11 mouse cellular contexts compared by ENCODE assay signal in genomic region chr9:21450270-21450669, GRCm38 (mm10). TPM values are rescaled to one million over a fixed set of nuclear protein-coding genes. Genes with fewer than 3 reads are reported as not detected.
A peak's percentile ranks its signal among the peaks of the same experiment; 100 is the strongest.
DNase-seq lines count a peak whose midpoint lies in the region; ATAC-seq lines count a peak whose summit lies in the region.
"Had no signal": no experiment of that assay in that cellular context is flagged by ENCODE, and none has a peak within 500 bp of the region (broad histone marks: within the 10 kb centered on the region; RNA-seq: fewer than 3 reads in every experiment).

No protein-coding gene starts in this region.

- no peak overlapping the region for H3K27ac ChIP-seq in kidney, embryonic 14.5 days (ENCODE audit: low read depth, low read length)
- peak overlapping the region; percentile 13; the same call in 1 of the 2 replicates for H3K27ac ChIP-seq in heart, embryonic 15.5 days
- H3K27ac ChIP-seq in midbrain, embryonic 14.5 days (replicated peaks; ENCODE audit: low read depth, low read length): no peak overlapping the region
- H3K27ac ChIP-seq: embryonic facial prominence, embryonic 15.5 days had no signal

- peaks cover 2% of the 10 kb centered on the region; the same call in 1 of the 2 replicates for H3K36me3 ChIP-seq in kidney, embryonic 14.5 days (ENCODE audit: control insufficient read depth, insufficient read depth, low read length)
- H3K36me3 ChIP-seq in heart, embryonic 15.5 days: no peaks in the 10 kb centered on the region; the same call in 1 of the 2 replicates
- no peaks in the 10 kb centered on the region for H3K36me3 ChIP-seq in midbrain, embryonic 14.5 days (ENCODE audit: control insufficient read depth, insufficient read depth, low read length)

- WGBS in kidney, embryonic 14.5 days: 72% methylated on average over 3 of the region's 3 CpGs
- WGBS in heart, embryonic 15.5 days: 57% methylated on average over 3 of the region's 3 CpGs
- WGBS in midbrain, embryonic 14.5 days: 95% methylated on average over 3 of the region's 3 CpGs

- H3K4me2 ChIP-seq in kidney, embryonic 14.5 days (replicated peaks; ENCODE audit: low read depth, low read length): no peak overlapping the region
- no peak overlapping the region for H3K4me2 ChIP-seq in heart, embryonic 15.5 days
- H3K4me2 ChIP-seq in midbrain, embryonic 14.5 days (ENCODE audit: low read length): no peak overlapping the region
- H3K4me2 ChIP-seq: embryonic facial prominence, embryonic 15.5 days had no signal

- H3K27me3 ChIP-seq in kidney, embryonic 14.5 days (ENCODE audit: control insufficient read depth, insufficient read depth, low read length): no peaks in the 10 kb centered on the region
- no peaks in the 10 kb centered on the region for H3K27me3 ChIP-seq in heart, embryonic 15.5 days
- H3K27me3 ChIP-seq in midbrain, embryonic 14.5 days (ENCODE audit: control insufficient read depth, insufficient read depth, low read length): no peaks in the 10 kb centered on the region
- H3K27me3 ChIP-seq: embryonic facial prominence, embryonic 15.5 days had no signal

- intact Hi-C loops in gastrocnemius, postnatal 14 days (cut with DNase I; ENCODE audit: low total_unique reads): no loop called here

- H3K4me1 ChIP-seq in kidney, embryonic 14.5 days (ENCODE audit: control insufficient read depth, insufficient read depth, low read length): peaks cover 11% of the 10 kb centered on the region; the same call in 1 of the 2 replicates
- H3K4me1 ChIP-seq in heart, embryonic 15.5 days (replicated peaks): peaks cover 33% of the 10 kb centered on the region
- H3K4me1 ChIP-seq in midbrain, embryonic 14.5 days (ENCODE audit: control insufficient read depth, insufficient read depth, low read length): no peaks in the 10 kb centered on the region

- DNase-seq in kidney, adult 11 months: peak; percentile 34
- DNase-seq in T-cell, adult 2 months (ENCODE audit: low spot score): peak; percentile 22
- DNase-seq in lung, postnatal 10 days: peak; percentile 63
- DNase-seq in midbrain, embryonic 14.5 days: no peak
- no peak for DNase-seq in gastrocnemius, postnatal 14 days
- DNase-seq: right cerebral cortex, postnatal 25 days had no signal

- ATAC-seq in kidney, embryonic 14.5 days (ENCODE audit: low FRiP score, low TSS enrichment): no peak
- ATAC-seq in heart, embryonic 15.5 days (replicated peaks; ENCODE audit: insufficient number of reproducible peaks, insufficient read depth, low FRiP score, low read depth): no peak
- no peak for ATAC-seq in midbrain, embryonic 14.5 days (ENCODE audit: low FRiP score, low TSS enrichment)
- ATAC-seq: hindbrain, embryonic 16.5 days had no signal

- no peak overlapping the region for H3K9ac ChIP-seq in kidney, embryonic 14.5 days (ENCODE audit: low read depth, low read length)
- no peak overlapping the region for H3K9ac ChIP-seq in heart, embryonic 15.5 days
- no peak overlapping the region for H3K9ac ChIP-seq in midbrain, embryonic 14.5 days (replicated peaks; ENCODE audit: low read length)
- H3K9ac ChIP-seq: embryonic facial prominence, embryonic 15.5 days had no signal

- no peak overlapping the region for H3K4me3 ChIP-seq in kidney, embryonic 14.5 days (ENCODE audit: low read length)
- H3K4me3 ChIP-seq in heart, embryonic 15.5 days: no peak overlapping the region
- no peak overlapping the region for H3K4me3 ChIP-seq in midbrain, embryonic 14.5 days (replicated peaks; ENCODE audit: low read depth, low read length)
- H3K4me3 ChIP-seq: embryonic facial prominence, embryonic 15.5 days had no signal

- H3K9me3 ChIP-seq in kidney, embryonic 14.5 days (ENCODE audit: control insufficient read depth, low read length): no peaks in the 10 kb centered on the region
- no peaks in the 10 kb centered on the region for H3K9me3 ChIP-seq in heart, embryonic 15.5 days (replicated peaks)
- H3K9me3 ChIP-seq in midbrain, embryonic 14.5 days (ENCODE audit: control insufficient read depth, low read length): no peaks in the 10 kb centered on the region
- H3K9me3 ChIP-seq: embryonic facial prominence, embryonic 15.5 days; G1E had no signal

RNA-seq across cellular contexts. Expression of gene Dnm2, which starts 25.6 kb away (rescaled TPM):
- 47.8 and 66.1 TPM in 2 replicates for polyA plus RNA-seq in kidney, embryonic 14.5 days (2014; fragmentation: Nextera tagmentation; extraction: Ambion mirVana)
- 60.0 and 73.6 TPM in 2 replicates for polyA plus RNA-seq in heart, embryonic 15.5 days (2015; fragmentation: Nextera tagmentation; extraction: Ambion mirVana)
- polyA plus RNA-seq in midbrain, embryonic 14.5 days (2014; fragmentation: Nextera tagmentation; extraction: Ambion mirVana): 54.5 and 56.7 TPM in 2 replicates
- total RNA-seq in gastrocnemius, postnatal 14 days (2021): 10 to 100 TPM; 47.8 to 48.0 TPM

RNA-seq across cellular contexts. Expression of gene Qtrt1, which starts 38.6 kb away (rescaled TPM):
- 55.7 and 76.0 TPM in 2 replicates for polyA plus RNA-seq in kidney, embryonic 14.5 days (2014; fragmentation: Nextera tagmentation; extraction: Ambion mirVana)
- 23.8 and 28.1 TPM in 2 replicates for polyA plus RNA-seq in heart, embryonic 15.5 days (2015; fragmentation: Nextera tagmentation; extraction: Ambion mirVana)
- 48.1 and 54.3 TPM in 2 replicates for polyA plus RNA-seq in midbrain, embryonic 14.5 days (2014; fragmentation: Nextera tagmentation; extraction: Ambion mirVana)
- total RNA-seq in gastrocnemius, postnatal 14 days (2021): 1 to 10 TPM; 5.5 to 8.1 TPM

RNA-seq across cellular contexts. Expression of gene Tmed1, which starts 59.8 kb away (rescaled TPM):
- polyA plus RNA-seq in kidney, embryonic 14.5 days (2014; fragmentation: Nextera tagmentation; extraction: Ambion mirVana): 118 and 156 TPM in 2 replicates
- 78.8 and 92.6 TPM in 2 replicates for polyA plus RNA-seq in heart, embryonic 15.5 days (2015; fragmentation: Nextera tagmentation; extraction: Ambion mirVana)
- polyA plus RNA-seq in midbrain, embryonic 14.5 days (2014; fragmentation: Nextera tagmentation; extraction: Ambion mirVana): 48.0 and 50.2 TPM in 2 replicates
- total RNA-seq in gastrocnemius, postnatal 14 days (2021): 10 to 100 TPM; 25.9 to 29.3 TPM

Comparison
In these comparisons a context has a peak if more than half of its experiments do, and no peak if none do; other contexts are left out.
1. DNase-seq: peak in kidney, adult 11 months (single experiment), T-cell, adult 2 months (single experiment) and lung, postnatal 10 days (single experiment); none in midbrain, embryonic 14.5 days (single experiment) and gastrocnemius, postnatal 14 days (single experiment).